Mouse (Mus musculus): Measurements from ENCODE around the gene Tnnt1. TPM values are rescaled to one million over a fixed set of nuclear protein-coding genes. Genes with fewer than 3 reads are reported as not detected.

The Tnnt1 gene
- 2.4 and 2.5 TPM in 2 replicates for polyA plus RNA-seq (2012; ENCODE audit: low replicate concordance)

GRCm38 (mm10) chr7:4516332-4517050 is at the start of gene Tnnt1:
Gene Tnnt1 (minus strand): TSS chr7:4516382.

GRCm38 (mm10) chr7:4547221-4547641 is 31.0 kb upstream of the Tnnt1 start, which contains the start of gene Syt5:
Gene Syt5 (minus strand): TSS chr7:4547541.

GRCm38 (mm10) chr7:4532005-4532729 is 16.0 kb upstream of the Tnnt1 start, which contains the start of gene Dnaaf3:
Gene Dnaaf3 (minus strand): TSS chr7:4532453.

GRCm38 (mm10) chr7:4524212-4524922 is 8.2 kb upstream of the Tnnt1 start, which contains the start of gene Tnni3:
Gene Tnni3 (minus strand): TSS chr7:4524229.

GRCm38 (mm10) chr7:4501558-4502397 is 14.4 kb downstream of the Tnnt1 start, which contains the start of gene Ppp1r12c:
Gene Ppp1r12c (minus strand): TSS chr7:4501680.

GRCm38 (mm10) chr7:4460576-4461434 is 55.4 kb downstream of the Tnnt1 start, which contains the start of gene Eps8l1:
Gene Eps8l1 (plus strand): TSS chr7:4460674.

Other genes with a start within 250 kb of the Tnnt1 start
- gene Ncr1, start 178.7 kb downstream of the Tnnt1 start, polyA plus RNA-seq (2012; ENCODE audit: low replicate concordance), result 1.5 and 2.0 TPM in 2 replicates
- not detected in 2 replicates for gene Gp6, start 118.6 kb downstream of the Tnnt1 start, polyA plus RNA-seq (2012; ENCODE audit: low replicate concordance)
- gene Rdh13, start 70.7 kb downstream of the Tnnt1 start, polyA plus RNA-seq (2012; ENCODE audit: low replicate concordance), result 1.6 and 3.0 TPM in 2 replicates
- 0.06 TPM in 1 of 2 replicates, not detected in the other for gene Eps8l1, start 55.7 kb downstream of the Tnnt1 start, polyA plus RNA-seq (2012; ENCODE audit: low replicate concordance)
- 207 and 309 TPM in 2 replicates for gene Ppp1r12c, start 14.7 kb downstream of the Tnnt1 start, polyA plus RNA-seq (2012; ENCODE audit: low replicate concordance)
- gene Tnni3, start 7.8 kb upstream of the Tnnt1 start, polyA plus RNA-seq (2012; ENCODE audit: low replicate concordance), result 0.82 and 2.2 TPM in 2 replicates
- gene Dnaaf3, start 16.1 kb upstream of the Tnnt1 start, polyA plus RNA-seq (2012; ENCODE audit: low replicate concordance), result 3.8 and 10.7 TPM in 2 replicates
- gene Syt5, start 31.2 kb upstream of the Tnnt1 start, polyA plus RNA-seq (2012; ENCODE audit: low replicate concordance), result 0.20 and 0.37 TPM in 2 replicates
- gene Ptprh, start 87.7 kb upstream of the Tnnt1 start, polyA plus RNA-seq (2012; ENCODE audit: low replicate concordance), result 0.08 TPM in 1 of 2 replicates, not detected in the other
- gene Tmem86b, start 115.0 kb upstream of the Tnnt1 start, polyA plus RNA-seq (2012; ENCODE audit: low replicate concordance), result 2.6 and 8.1 TPM in 2 replicates
- 241 and 493 TPM in 2 replicates for gene Ppp6r1, start 142.6 kb upstream of the Tnnt1 start, polyA plus RNA-seq (2012; ENCODE audit: low replicate concordance)
- gene Hspbp1, start 168.7 kb upstream of the Tnnt1 start, polyA plus RNA-seq (2012; ENCODE audit: low replicate concordance), result 70.2 and 112 TPM in 2 replicates
- 0.12 and 0.15 TPM in 2 replicates for gene Brsk1, start 174.2 kb upstream of the Tnnt1 start, polyA plus RNA-seq (2012; ENCODE audit: low replicate concordance)
- 1.00 and 1.3 TPM in 2 replicates for gene Tmem150b, start 208.9 kb upstream of the Tnnt1 start, polyA plus RNA-seq (2012; ENCODE audit: low replicate concordance)
- 141 and 389 TPM in 2 replicates for gene Kmt5c, start 223.7 kb upstream of the Tnnt1 start, polyA plus RNA-seq (2012; ENCODE audit: low replicate concordance)
- gene Cox6b2, start 236.7 kb upstream of the Tnnt1 start, polyA plus RNA-seq (2012; ENCODE audit: low replicate concordance), result 6.8 and 13.1 TPM in 2 replicates